Mouse (Mus musculus) thymus, adult 2 months (tissue): ENCODE results near the gene Scamp3.

ENCODE experiments used
- CTCF ChIP-seq: fragments of 200-500 bp; IDR thresholded peaks from 2 replicates; pipeline ENCODE4 v1.5.1; 2012; ENCODE audit warnings: mild to moderate bottlenecking, control low read depth, low read length, moderate library complexity, borderline replicate concordance; ENCODE audit not compliant: control insufficient read depth, poor library complexity, insufficient read depth; ENCODE audit errors: extremely low read depth
- POLR2A ChIP-seq: fragments of 200-500 bp; IDR thresholded peaks from 2 replicates; pipeline ENCODE4 v1.6.1; 2012; ENCODE audit warnings: mild to moderate bottlenecking, low read length, control low read depth, moderate library complexity; ENCODE audit not compliant: control insufficient read depth, poor library complexity, insufficient read depth; ENCODE audit errors: extremely low read depth

DNA sequence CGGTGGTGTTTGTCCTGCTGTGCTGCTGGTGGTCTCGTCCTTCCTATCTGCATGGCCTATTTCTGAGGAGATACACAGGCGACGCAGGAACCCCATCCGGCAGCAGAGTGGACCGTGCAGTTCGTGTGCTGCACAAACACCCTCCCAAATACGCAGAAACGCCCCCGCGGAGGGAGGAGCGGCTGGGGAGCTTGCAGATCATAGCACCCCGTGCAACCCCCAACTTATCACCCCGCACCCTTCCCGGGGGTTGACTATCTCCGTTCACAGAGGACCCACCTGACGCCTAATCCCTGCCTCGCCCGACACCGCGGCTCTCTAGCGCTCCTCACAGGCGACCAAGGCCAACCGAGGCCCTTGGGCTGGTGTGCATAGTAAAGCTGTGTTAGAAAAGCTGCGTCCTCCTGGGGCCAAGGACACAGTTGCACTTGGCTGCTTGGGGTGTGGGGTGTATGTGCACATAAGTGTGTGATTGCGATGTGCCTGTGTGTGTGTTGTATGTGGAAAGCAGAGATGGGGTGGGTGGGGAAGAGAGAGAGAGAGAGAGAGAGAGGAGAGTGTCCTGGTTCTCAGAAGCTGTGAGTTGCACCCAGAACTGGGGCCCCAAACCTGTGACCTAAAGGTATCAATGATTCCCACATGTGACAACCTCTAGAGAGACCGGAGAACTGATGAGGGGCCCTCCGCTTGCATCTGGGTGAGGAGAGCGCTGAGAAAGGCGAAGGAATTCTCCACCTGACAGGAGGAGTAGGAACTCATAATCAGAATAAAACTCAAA is 44.8 kb upstream of the Scamp3 start:
- TF ChIP-seq POLR2A (no peak), CTCF (no peak)
